Mouse (Mus musculus) ovary, postnatal 10 days (tissue): ENCODE results near the gene Ccpg1os.
A peak's percentile ranks its signal among the peaks of the same experiment; 100 is the strongest.

Source experiments
- DNase-seq: peaks from one replicate; pipeline ENCODE4 v3.0.0; 2022; ENCODE audit warnings: low spot score

Gene Ccpg1os

DNA sequence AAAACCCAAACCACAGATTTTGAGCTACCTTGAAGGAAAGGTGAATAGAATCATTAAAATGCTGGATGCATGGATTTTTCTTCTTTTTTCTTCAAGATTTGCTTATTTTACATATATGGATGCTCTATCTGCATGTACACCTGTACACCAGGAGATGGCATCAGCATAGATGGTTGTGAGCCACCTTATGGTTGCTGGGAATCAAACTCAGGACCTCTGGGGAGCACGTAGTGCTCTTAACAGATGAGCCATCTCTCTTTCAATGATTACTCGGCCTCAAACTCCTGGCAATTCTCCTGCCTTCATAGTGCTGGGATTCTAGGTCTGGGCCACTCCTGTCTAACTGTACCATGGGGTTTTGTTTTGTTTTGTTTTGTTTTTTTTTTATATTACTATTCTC, 2.1 kb downstream of the Ccpg1os start:
- DNase-seq = no peak

DNA sequence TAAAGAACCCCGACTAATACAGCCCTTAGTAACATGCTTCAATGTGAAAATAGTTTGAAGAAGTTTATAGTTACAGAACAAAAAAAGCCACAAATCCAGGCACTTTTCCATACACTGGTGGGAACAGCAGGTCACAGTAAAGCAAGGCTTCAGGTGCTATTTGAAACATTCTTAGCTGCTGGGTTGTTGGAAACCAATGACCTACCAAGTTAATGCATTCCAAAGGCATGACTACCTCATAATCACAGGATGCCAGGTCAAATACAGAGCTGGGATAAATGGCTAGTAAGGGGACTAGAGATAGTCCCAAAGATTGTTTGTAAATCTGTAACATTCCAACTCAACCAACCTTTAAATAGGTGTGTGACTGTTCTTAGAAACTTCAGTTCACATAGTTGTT, 9.9 kb downstream of the Ccpg1os start:
- DNase-seq = no peak

DNA sequence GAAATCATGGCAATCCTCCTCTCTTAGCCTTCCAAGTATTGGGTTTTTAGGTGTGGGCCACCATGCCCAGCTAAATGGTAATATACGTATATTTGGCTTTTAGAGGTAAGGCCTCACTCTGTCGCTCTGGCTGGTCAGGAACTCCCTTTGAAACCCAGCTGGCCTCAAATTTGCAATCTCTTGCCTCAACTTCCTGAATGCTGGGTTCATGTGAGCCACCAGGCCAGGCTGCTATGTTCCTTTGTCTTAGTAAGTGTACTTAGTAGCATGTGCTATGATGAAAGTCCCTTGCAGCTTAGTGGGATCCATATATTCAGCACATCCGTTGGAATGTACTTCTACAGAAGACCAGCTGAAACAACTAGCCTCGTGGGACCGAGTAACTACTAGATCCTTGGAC, 10.4 kb downstream of the Ccpg1os start:
- DNase-seq = no peak

DNA sequence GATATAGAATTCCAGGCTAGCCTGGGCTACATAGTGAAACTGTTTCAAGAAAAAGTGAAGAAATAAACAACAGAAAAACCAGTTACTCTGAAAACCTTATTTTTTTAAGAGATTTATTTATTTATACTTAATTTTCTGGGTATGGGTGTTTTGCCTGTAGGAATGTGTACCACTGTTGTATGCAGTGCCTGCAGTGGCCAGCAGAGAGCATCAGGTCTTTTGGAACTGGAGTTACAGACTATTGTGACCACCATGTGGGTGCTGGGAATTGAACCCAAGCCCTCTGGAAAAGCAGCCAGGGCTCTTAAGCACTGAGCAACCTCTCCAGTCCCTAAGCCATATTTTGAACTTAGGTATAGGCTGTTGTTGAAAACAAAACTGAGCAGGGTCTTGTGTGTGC, 12.2 kb downstream of the Ccpg1os start:
- DNase-seq = no peak

DNA sequence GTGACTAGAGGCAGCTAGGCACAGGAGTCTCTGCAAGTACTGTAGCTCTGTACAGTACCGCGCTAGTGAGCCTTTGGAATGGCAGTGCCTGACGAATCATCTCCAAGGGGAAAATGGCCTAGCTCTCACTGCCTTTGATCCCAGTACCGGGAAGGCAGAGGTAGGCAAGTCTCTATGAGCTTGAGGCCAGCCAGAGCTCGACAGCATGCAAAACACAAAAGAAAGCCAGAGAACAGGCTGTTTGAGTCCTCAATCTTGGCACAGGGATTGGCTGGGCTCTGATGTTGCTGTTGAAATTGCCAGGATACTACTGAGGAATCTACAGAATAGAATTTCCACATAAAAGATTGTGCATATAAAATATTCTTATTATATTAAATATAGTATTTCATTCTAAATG, 12.7 kb downstream of the Ccpg1os start:
- DNase-seq = no peak

DNA sequence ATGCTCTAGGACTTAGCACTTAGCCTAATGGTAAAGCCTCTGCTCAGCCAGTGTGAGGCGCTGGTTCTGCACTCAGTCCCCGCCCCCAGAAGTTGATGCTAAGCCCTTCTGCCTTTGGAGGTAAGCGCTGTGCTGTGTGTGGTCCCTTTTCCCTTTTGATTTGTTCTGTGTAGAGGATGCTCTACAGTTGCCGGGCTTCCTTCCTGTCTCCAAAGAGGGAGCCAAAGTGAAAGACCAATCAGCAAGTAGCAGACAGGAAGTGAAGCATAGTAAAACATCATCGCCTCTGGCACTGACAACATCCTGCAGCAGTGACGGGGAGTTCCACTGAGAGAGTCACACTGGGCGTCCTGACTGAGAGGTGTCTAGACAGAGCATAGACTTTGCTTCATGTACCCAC, 15.3 kb downstream of the Ccpg1os start:
- no peak for DNase-seq

DNA sequence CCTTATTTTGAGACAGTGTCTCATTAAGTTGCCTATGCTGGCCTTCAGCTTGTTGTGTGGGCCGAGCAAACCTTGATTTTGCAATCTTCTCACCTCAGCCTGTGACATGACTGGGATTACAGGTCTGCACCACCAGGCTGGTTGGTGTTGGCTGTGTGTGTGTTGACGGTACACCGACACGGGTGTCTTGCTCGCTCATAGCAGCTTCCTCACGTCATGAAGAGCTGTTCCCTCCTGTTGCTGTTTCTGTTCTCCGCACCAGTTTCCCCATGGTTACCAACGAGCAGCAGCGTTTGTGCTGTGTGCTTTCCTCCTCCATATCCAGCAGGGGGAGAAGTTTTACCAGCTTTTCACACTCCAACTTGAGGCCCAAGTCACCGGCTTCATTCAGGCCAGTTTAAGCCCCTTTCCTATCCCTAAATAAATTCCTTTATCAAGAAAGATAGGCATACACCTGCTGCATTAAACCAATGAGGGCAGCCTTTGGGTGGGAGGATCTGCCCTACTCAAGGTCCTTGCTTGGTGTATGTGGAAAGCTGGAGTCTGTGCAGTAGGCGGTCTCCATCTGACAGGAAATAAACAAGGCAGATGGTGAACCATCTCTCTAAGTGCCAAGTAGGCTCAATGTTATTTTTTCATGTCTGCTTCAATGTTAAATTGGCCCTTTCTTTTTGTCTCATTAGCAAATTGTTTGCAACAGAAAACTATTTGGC, 16.7 kb downstream of the Ccpg1os start:
- DNase-seq = no peak

DNA sequence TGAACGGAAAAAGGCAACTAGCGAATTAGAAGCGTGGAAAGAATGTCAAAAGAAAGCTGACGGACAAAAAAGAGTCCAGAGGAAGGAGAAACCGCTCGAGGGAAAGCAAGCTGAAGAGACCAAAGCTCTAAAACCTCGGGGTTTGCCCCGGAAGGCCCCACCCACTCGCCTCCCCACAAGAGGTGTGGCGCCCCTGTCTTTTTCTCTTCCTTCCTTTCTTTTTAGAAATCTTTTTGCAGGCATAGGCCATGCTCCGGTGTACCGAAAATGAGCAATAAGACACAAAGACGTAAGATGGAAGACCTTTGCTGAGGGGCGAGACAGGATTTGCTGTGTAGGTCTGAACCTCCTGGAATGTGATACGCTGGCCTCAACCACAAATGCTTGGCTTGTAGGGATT, 23.2 kb downstream of the Ccpg1os start:
- DNase-seq = no peak

DNA sequence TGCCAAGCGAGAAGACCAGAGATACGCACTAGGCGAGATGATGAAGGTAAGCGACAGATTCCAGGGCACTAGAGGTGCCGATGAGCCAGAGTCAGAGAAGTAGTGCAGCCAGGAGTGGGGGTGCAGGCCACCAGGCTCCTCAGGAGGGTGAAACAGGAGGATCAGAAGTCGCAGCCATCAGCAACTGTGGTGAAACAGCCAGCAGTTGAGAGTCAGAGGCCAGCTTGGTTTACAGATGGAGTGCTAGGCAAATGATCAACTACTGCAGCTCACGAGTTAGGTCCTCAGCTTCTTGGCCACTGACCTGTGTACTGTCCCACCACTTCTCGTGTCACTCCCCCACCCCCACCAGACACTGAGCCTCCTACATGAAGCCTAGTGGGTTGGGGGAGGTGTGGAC, 23.8 kb downstream of the Ccpg1os start:
- DNase-seq = no peak

DNA sequence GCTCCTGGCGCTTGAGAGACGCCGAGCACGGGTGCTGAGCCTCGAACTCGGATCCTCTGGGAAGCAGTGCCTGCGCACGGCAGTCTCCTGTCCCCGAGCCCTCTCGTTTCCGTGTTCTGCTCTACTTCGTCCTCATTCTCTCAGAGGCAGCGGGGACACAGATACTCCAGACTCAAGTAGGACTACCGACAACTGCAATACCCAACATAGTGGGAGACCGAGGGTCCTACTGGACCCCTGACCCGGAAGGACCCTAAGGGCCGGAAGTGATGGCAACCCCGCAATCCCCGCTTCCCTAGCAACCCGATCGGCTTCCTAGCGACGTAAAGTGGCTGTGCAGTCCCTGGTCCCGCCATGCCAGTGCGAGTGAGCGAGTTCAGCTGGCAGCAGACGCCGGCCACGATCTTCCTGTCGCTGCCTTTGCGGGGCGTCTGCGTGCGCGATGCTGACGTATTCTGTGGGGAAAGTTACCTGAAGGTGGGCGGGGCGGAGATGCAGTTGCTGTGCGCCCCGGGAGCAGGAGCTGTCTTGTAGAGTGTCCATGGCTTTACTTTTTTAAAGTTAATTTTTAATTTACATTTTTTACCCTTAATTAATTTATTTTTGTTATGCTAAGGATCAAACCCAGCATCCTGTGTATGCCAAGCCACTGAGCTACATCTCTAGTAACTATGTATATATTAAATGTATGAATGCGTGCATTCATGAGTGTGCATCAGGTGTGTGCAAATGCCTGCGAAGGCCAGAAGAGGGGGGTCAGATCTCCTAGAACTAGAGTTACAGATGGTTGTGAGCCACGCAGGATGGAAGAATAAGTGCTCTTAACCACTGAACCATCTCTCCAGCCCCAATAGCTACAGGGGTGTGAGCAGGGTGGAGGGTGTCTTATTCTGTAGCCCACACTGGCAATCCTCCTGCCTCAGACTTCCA, 26.4 kb downstream of the Ccpg1os start, which contains the start of the genes Dyx1c1 and Gm44503:
TSS of gene Dyx1c1 (plus strand) at position 265 of the 930 bp plus-strand sequence.
TSS of gene Gm44503 (plus strand) at position 332 of the 930 bp plus-strand sequence.
- peak; percentile 40 for DNase-seq

DNA sequence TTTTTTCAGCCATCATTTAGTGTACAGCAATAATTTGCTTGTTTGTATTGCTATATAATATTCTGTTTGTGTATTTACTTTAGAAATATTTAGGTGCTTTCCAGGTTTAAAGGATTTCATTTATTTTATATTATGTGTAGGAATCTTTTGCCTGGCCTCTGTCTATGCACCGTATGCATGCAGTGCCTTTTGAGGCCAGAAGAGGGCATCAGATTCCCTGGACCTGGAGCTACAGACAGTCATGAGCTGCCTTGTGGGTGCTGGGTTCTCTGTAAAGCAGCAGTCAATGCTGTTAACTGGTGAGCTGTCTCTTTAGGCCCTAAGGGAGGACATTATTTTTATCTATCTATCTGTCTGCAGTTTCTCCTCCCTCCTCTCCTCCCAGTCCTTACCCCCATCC, 29.6 kb downstream of the Ccpg1os start:
- no peak for DNase-seq

DNA sequence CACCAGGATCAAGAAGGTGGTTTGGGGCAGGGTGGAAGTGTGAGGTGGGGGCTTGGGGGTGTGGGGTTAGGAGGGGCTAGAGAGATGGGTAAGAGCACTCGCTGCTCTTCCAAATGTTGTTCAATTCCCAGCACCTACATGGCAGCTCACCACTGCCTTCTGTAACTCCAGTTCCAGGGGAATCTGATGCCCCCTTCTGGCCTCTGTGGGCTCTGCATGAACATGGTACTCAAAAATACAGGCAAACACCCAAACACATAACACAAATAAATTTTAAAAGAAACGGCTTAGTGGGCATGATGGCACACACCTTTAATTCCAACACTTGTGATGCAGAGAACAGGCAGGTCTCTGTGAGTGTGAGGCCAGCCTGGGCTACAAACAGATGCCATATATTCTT, 30.4 kb downstream of the Ccpg1os start:
- no peak for DNase-seq

DNA sequence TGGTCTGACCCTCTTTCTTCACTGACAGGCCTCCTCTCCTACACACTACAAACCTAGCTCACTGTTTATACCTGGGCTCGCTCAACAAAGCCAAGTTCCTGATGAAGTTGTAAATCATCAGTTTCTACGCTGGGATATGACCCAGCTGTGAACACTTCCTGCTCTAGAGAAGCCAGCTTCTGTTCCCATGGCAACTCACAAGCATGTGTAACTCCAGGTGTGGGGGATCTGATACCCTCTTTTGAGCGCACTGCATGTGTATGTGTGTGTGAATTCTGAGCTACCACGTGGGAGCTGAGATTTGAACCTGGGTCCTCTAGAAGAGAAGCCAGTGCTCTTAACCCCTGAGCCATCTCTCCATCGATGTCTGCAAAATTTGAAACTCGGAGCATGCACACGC, 35.6 kb downstream of the Ccpg1os start:
- DNase-seq = no peak

DNA sequence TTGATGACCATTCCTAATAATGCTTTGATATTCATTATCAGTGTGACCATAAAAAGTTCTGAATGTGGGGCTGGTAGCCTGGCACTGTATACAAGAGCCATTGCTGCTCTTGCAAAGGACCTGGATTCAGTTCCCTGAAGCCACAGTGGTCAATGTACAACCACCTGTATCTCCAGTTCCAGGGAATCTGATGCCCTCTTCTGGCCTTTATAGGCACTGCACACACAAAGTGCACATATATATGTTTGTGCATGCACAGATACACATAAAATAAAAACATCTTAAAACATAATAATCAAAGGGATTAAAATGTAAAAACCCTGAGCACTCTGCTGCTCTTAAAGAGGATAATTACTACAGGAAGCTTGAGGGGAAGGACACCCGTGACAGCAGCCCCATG, 38.2 kb downstream of the Ccpg1os start:
- no peak for DNase-seq

DNA sequence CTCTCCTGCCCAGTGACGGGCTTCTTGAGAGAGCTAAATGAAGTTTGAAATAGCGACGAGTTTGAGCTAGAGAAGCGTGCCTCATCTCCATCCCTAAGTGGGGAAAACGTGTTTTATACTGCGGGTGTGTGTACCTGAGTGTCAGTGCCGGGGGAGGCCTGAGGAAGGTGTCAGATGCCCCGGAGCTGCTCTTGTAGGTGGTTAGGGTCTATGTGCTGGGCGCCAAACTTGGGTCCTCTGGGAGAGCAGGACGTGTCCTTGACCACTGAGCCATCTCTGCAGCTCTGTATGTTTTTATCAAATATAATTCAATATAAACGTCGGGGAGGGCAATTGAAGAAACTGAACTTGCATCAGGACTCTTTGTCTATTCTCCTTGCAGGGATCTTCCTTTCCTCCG, 40.9 kb downstream of the Ccpg1os start:
- DNase-seq = no peak

DNA sequence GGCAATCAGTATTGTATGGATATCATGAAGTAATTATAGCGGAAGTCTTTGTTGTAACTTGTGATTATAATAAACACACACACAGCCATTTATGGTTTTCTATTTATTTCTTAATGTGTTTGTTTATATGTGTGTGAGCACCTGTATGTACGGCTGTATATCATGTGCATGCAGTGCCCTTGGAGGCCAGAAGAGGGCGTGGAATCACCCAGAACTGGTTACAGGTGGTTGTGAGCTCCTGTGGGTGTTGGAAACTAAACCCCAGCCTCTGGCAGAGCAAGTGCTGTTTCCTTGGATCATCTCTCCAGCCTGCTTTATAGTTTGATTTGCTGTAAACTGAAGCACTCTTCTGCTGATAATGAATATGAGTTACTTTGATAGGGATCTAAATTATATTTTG, 41.8 kb downstream of the Ccpg1os start:
- DNase-seq = no peak

DNA sequence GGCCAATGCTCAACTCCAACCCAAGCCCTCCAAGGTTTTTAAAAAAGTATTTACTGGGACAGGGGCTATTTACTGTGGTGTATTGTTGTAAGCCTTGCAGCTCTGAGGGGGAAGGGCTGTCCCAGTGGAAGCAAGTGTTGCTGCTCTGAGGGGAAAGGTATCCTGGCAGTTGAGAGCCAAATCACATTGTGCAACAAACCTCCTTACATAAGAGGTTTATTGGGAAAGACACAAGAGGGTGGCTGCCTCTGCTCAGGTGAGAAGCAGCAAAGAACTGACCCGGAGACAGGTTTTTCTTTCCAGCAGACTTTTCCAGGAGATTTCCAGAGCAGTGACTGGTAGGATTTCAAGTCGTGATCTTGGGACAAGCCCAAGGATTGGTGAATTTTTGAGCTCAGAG, 48.9 kb downstream of the Ccpg1os start:
- DNase-seq = no peak

DNA sequence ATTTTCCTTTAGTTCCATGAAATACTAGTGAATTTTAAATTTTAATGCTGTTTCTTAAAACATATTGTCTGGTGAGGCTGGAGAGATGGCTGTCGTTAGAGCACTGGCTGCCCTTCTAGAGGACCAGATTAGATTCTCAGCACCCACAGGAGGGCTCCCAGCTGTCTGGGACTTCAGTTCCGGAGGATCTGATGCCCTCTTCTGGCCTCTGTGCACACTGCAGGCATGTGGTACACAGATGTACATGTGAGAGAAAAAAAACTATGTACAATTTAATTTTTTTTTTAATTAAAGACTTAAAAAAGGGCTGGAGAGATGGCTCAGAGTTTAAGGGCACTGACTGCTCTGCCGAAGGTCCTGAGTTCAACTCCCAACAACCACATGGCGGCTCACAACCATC, 49.9 kb downstream of the Ccpg1os start:
- no peak for DNase-seq

DNA sequence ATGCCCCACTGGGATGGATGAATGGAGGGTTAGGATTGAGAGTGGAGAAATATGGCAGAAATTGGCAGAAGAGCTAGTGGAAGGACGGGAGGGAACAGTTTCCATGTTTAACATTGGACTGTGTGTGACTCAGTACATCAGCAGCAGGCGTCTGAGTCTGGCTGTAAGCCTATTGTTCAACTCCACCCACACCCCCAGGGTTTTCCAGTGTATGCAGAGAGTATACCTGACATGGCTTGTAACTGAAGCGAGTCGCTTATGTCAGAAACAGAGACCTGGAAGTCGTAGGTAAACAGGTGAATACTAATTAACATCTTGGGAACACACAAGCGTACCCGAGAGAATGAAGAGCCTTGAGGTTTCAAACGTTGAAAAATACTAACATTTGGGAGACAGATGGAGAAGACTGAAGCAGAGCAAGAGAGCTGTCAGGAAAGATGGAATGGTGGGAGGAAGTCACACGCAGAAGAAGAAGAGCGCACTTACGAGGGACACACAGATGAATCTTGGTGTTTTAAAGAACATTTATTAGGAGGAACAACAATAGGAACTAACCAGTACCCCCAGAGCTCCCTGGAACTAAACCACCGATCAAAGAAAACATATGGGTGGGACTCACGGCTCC, 53.9 kb downstream of the Ccpg1os start:
- DNase-seq = no peak
